Mouse (Mus musculus) myocyte (in vitro differentiated cells): ENCODE measurements around the gene Mthfd2. TPM values are rescaled to one million over a fixed set of nuclear protein-coding genes. Genes with fewer than 3 reads are reported as not detected.

Source experiments
- H3K27me3 ChIP-seq: one replicate; pipeline ENCODE4 v1.6.1; 2011; ENCODE audit not compliant: control insufficient read depth, insufficient read depth, insufficient read length
- H3K36me3 ChIP-seq: one replicate; pipeline ENCODE4 v1.6.1; 2011; ENCODE audit not compliant: control insufficient read depth, insufficient read depth
- H3K4me2 ChIP-seq: one replicate; pipeline ENCODE4 v1.6.1; 2011; ENCODE audit warnings: low read depth, control low read depth
- H3K4me3 ChIP-seq: one replicate; pipeline ENCODE4 v1.5.1; 2011; ENCODE audit warnings: mild to moderate bottlenecking, control low read depth, moderate library complexity
- H3K79me2 ChIP-seq: one replicate; pipeline ENCODE4 v1.6.1; 2011; ENCODE audit not compliant: control insufficient read depth, insufficient read depth
- H3ac ChIP-seq: one replicate; pipeline ENCODE4 v1.6.1; 2011; ENCODE audit not compliant: control insufficient read depth, insufficient read length
- CEBPB ChIP-seq: IDR thresholded peaks from 2 replicates; pipeline ENCODE4 v1.6.1; 2011; ENCODE audit warnings: mild to moderate bottlenecking, moderate library complexity; ENCODE audit not compliant: poor library complexity, insufficient read depth, severe bottlenecking
- E2F4 ChIP-seq: IDR thresholded peaks from one replicate; pipeline ENCODE4 v1.6.1; 2011; ENCODE audit warnings: mild to moderate bottlenecking, control low read depth, moderate library complexity; ENCODE audit not compliant: insufficient read depth
- MAX ChIP-seq: IDR thresholded peaks from one replicate; pipeline ENCODE4 v1.6.1; 2011; ENCODE audit warnings: low read depth, mild to moderate bottlenecking, control low read depth
- MYOD1 ChIP-seq, 3 experiments: IDR thresholded peaks; one replicate each; pipeline ENCODE4 v1.6.1; 2011; ENCODE audit warnings: control low read depth in 2 of 3, low read depth in 2 of 3, mild to moderate bottlenecking in 2 of 3, moderate library complexity in 1 of 3; ENCODE audit not compliant: insufficient read length in 2 of 3, control insufficient read depth in 1 of 3
- MYOG ChIP-seq, 3 experiments: IDR thresholded peaks; one replicate each; pipeline ENCODE4 v1.6.1; 2011; ENCODE audit warnings: control low read depth in 2 of 3, low read depth in 2 of 3, mild to moderate bottlenecking in 2 of 3; ENCODE audit not compliant: insufficient read length in 2 of 3, control insufficient read depth in 1 of 3, insufficient read depth in 1 of 3
- POLR2A ChIP-seq: IDR thresholded peaks from one replicate; pipeline ENCODE4 v1.6.1; 2011; ENCODE audit warnings: low read depth, mild to moderate bottlenecking, control low read depth, moderate library complexity; ENCODE audit not compliant: insufficient read length
- POLR2AphosphoS2 ChIP-seq: IDR thresholded peaks from one replicate; pipeline ENCODE4 v1.6.1; 2011; ENCODE audit warnings: low read depth, control low read depth; ENCODE audit not compliant: insufficient read length
- REST ChIP-seq: IDR thresholded peaks from one replicate; pipeline ENCODE4 v1.6.1; 2011; ENCODE audit warnings: mild to moderate bottlenecking, control low read depth, moderate library complexity; ENCODE audit not compliant: insufficient read depth, insufficient read length
- SRF ChIP-seq: IDR thresholded peaks from one replicate; pipeline ENCODE4 v1.6.1; 2011; ENCODE audit warnings: low read depth; ENCODE audit not compliant: control insufficient read depth, insufficient read length
- TCF12 ChIP-seq: IDR thresholded peaks from one replicate; pipeline ENCODE4 v1.6.1; 2011; ENCODE audit warnings: mild to moderate bottlenecking, control low read depth; ENCODE audit not compliant: poor library complexity, insufficient read depth, severe bottlenecking
- TCF3 ChIP-seq: IDR thresholded peaks from one replicate; pipeline ENCODE4 v1.6.1; 2011; ENCODE audit warnings: low read depth, control low read depth; ENCODE audit not compliant: insufficient read length
- USF1 ChIP-seq: IDR thresholded peaks from one replicate; pipeline ENCODE4 v1.6.1; 2011; ENCODE audit warnings: low read depth, mild to moderate bottlenecking, control low read depth, moderate library complexity
- polyA plus RNA-seq: library from polyadenylated mRNA; unstranded; fragments of >200 nt; fragmentation: generic; extraction: Trizol; gene quantifications from one replicate; pipeline ENCODE4 v1.2.1, GENCODE M21; 2012; ENCODE audit warnings: missing spikeins

The Mthfd2 gene
- polyA plus RNA-seq, 1 experiment: 260 TPM

- H3ac ChIP-seq: no peak overlapping the region
- H3K36me3 ChIP-seq: no peaks in the 10 kb centered on the region
- H3K79me2 ChIP-seq: no peaks in the 10 kb centered on the region
- peaks cover 13% of the 10 kb centered on the region for H3K27me3 ChIP-seq
- TF ChIP-seq POLR2AphosphoS2 (no peak), POLR2A (no peak), TCF12 (no peak), CEBPB (no peak), TCF3 (no peak), SRF (no peak), E2F4 (no peak), USF1 (no peak), REST (no peak), MYOD1 (IDR thresholded peaks at IDR 0.05; ENCODE audit: control insufficient read depth in 1 of 3, insufficient read length in 2 of 3, low read depth in 2 of 3) (no peak), MAX (no peak), MYOG (IDR thresholded peaks at IDR 0.05; ENCODE audit: control insufficient read depth in 1 of 3, insufficient read depth in 1 of 3, insufficient read length in 2 of 3, low read depth in 2 of 3) (no peak)
- H3K4me3 ChIP-seq: no peak overlapping the region
- H3K4me2 ChIP-seq: no peak overlapping the region
Measured at GRCm38 (mm10) chr6:83273733-83274132, 52.0 kb downstream of the Mthfd2 start.

GRCm38 (mm10) chr6:83268144-83269010 is 57.3 kb downstream of the Mthfd2 start:
- H3K27me3 ChIP-seq: peaks cover 8% of the 10 kb centered on the region
- TF ChIP-seq MYOG (IDR thresholded peaks at IDR 0.05; ENCODE audit: control insufficient read depth in 1 of 3, insufficient read depth in 1 of 3, insufficient read length in 2 of 3, low read depth in 2 of 3) (peak in 1 of 3 experiments; percentile 31), TCF12 (no peak), POLR2AphosphoS2 (no peak), MYOD1 (IDR thresholded peaks at IDR 0.05; ENCODE audit: control insufficient read depth in 1 of 3, insufficient read length in 2 of 3, low read depth in 2 of 3) (no peak), POLR2A (peak; percentile 70)
- H3ac ChIP-seq: no peak overlapping the region
- no peaks in the 10 kb centered on the region for H3K79me2 ChIP-seq
- H3K4me2 ChIP-seq: peak overlapping the region; percentile 76
- no peaks in the 10 kb centered on the region for H3K36me3 ChIP-seq
- H3K4me3 ChIP-seq: peak overlapping the region; percentile 16

- H3K79me2 ChIP-seq: no peaks in the 10 kb centered on the region
- H3ac ChIP-seq: no peak overlapping the region
- H3K27me3 ChIP-seq: peaks cover 8% of the 10 kb centered on the region
- TF ChIP-seq CEBPB (no peak), REST (no peak), TCF12 (no peak), MYOG (IDR thresholded peaks at IDR 0.05; ENCODE audit: control insufficient read depth in 1 of 3, insufficient read depth in 1 of 3, insufficient read length in 2 of 3, low read depth in 2 of 3) (no peak), E2F4 (no peak)
- H3K4me3 ChIP-seq: peak overlapping the region; percentile 16
- no peaks in the 10 kb centered on the region for H3K36me3 ChIP-seq
- peak overlapping the region; percentile 76 for H3K4me2 ChIP-seq
Measured at GRCm38 (mm10) chr6:83267616-83268015, 58.1 kb downstream of the Mthfd2 start.

GRCm38 (mm10) chr6:83265653-83266052 is 60.1 kb downstream of the Mthfd2 start:
- H3K79me2 ChIP-seq: no peaks in the 10 kb centered on the region
- TF ChIP-seq USF1 (no peak), REST (no peak), TCF3 (no peak), SRF (no peak), TCF12 (no peak), E2F4 (no peak), POLR2A (no peak), MYOG (IDR thresholded peaks at IDR 0.05; ENCODE audit: control insufficient read depth in 1 of 3, insufficient read depth in 1 of 3, insufficient read length in 2 of 3, low read depth in 2 of 3) (no peak), CEBPB (no peak), MAX (no peak), MYOD1 (IDR thresholded peaks at IDR 0.05; ENCODE audit: control insufficient read depth in 1 of 3, insufficient read length in 2 of 3, low read depth in 2 of 3) (no peak), POLR2AphosphoS2 (no peak)
- H3K36me3 ChIP-seq: no peaks in the 10 kb centered on the region
- peaks cover 13% of the 10 kb centered on the region for H3K27me3 ChIP-seq
- H3K4me2 ChIP-seq: no peak overlapping the region
- H3K4me3 ChIP-seq: no peak overlapping the region
- no peak overlapping the region for H3ac ChIP-seq

- H3K27me3 ChIP-seq: peaks cover 17% of the 10 kb centered on the region
- no peak for TF ChIP-seq MYOG (IDR thresholded peaks at IDR 0.05; ENCODE audit: control insufficient read depth in 1 of 3, insufficient read depth in 1 of 3, insufficient read length in 2 of 3, low read depth in 2 of 3)
- no peak for TF ChIP-seq TCF3
- TF ChIP-seq MYOD1 (IDR thresholded peaks at IDR 0.05; ENCODE audit: control insufficient read depth in 1 of 3, insufficient read length in 2 of 3, low read depth in 2 of 3): no peak
- no peak for TF ChIP-seq TCF12
- TF ChIP-seq POLR2A: no peak
- TF ChIP-seq REST: no peak
- TF ChIP-seq MAX: no peak
- TF ChIP-seq E2F4: no peak
- no peak for TF ChIP-seq SRF
- TF ChIP-seq POLR2AphosphoS2: no peak
- TF ChIP-seq USF1: no peak
- TF ChIP-seq CEBPB: no peak
Measured at GRCm38 (mm10) chr6:83265253-83265652, 60.5 kb downstream of the Mthfd2 start.

More at GRCm38 (mm10) chr6:83265253-83265652, 60.5 kb downstream of the Mthfd2 start:
- H3K79me2 ChIP-seq: no peaks in the 10 kb centered on the region
- no peaks in the 10 kb centered on the region for H3K36me3 ChIP-seq
- no peak overlapping the region for H3ac ChIP-seq
- H3K4me2 ChIP-seq: no peak overlapping the region
- no peak overlapping the region for H3K4me3 ChIP-seq
